Mouse (Mus musculus): ENCODE measurements at regions not wholly inside any gene's neighbourhood (a gene's known extent, or its start where the extent isn't known, plus 50 kb on each side); places are given as distances from the start of the nearest gene placed in this dataset.

DNA sequence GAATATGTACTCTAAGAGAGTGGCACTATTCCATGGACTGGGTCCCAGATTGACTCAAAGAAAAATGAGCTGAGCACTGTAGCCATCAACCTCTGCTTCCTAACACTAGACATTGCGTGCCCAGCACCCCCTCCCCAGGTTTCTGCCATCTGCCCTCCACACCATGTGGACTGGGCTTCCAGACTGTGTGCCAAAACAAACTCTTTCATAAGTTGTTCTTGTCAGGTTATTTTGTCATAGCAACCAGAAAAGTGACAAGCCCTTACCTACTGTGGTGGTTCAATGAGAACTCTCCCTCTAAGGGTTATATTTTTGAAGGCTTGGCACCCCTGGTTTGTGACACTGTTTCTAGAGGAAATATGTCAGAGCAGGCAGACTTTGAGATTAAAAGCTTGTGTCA, 234.3 kb upstream of the Rnaseh2b start:
- WGBS, result 93% methylated on average over 1 of the region's 1 CpGs
- ATAC-seq (replicated peaks; ENCODE audit: low FRiP score), result no peak
- no peak for DNase-seq (ENCODE audit: low spot score)

DNA sequence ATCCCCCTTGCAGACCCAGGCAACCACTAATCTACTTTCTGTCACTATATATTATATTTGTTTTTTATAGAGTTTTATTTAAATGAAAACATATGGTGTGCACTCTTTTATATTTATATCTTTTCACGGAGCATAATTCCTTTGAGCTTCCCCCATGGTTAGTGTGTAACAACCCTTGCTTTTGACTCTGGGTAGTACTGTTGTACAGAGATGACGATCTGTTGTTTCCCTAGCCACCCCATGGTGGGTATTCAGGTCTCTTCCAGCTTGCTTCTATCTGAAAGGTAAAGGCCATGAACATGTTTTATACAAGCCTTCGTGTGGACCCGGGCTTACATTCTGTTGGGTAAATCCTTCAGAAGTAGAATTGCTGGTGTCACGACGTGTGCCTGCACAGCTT, 221.2 kb upstream of the Rnaseh2b start:
- H3K27ac ChIP-seq (ENCODE audit: low read depth, low read length), result no peak overlapping the region
- DNase-seq (ENCODE audit: low spot score) (no peak), ATAC-seq (replicated peaks; ENCODE audit: low FRiP score) (no peak)
- no peak overlapping the region for H3K4me2 ChIP-seq (ENCODE audit: low read depth, low read length, severe bottlenecking)
- H3K9me3 ChIP-seq (ENCODE audit: control insufficient read depth, low read length), result no peaks in the 10 kb centered on the region
- H3K4me1 ChIP-seq (replicated peaks; ENCODE audit: control insufficient read depth, insufficient read depth, low read length), result no peaks in the 10 kb centered on the region
- H3K36me3 ChIP-seq (ENCODE audit: control insufficient read depth, insufficient read depth, low read length), result no peaks in the 10 kb centered on the region
- WGBS, result 92% methylated on average over 6 of the region's 6 CpGs
- H3K4me3 ChIP-seq (ENCODE audit: low read depth, low read length), result no peak overlapping the region
- no peaks in the 10 kb centered on the region for H3K27me3 ChIP-seq (ENCODE audit: control insufficient read depth, insufficient read depth, low read length)
- no peak overlapping the region for H3K9ac ChIP-seq (ENCODE audit: low read length)

More for the DNA sequence above, 234.3 kb upstream of the Rnaseh2b start:
- no peak overlapping the region for H3K4me3 ChIP-seq (ENCODE audit: low read depth, low read length)
- H3K4me1 ChIP-seq (replicated peaks; ENCODE audit: control insufficient read depth, insufficient read depth, low read length), result no peaks in the 10 kb centered on the region
- H3K9ac ChIP-seq (ENCODE audit: low read length), result no peak overlapping the region
- no peaks in the 10 kb centered on the region for H3K27me3 ChIP-seq (ENCODE audit: control insufficient read depth, insufficient read depth, low read length)
- no peak overlapping the region for H3K4me2 ChIP-seq (ENCODE audit: low read depth, low read length, severe bottlenecking)
- no peaks in the 10 kb centered on the region for H3K36me3 ChIP-seq (ENCODE audit: control insufficient read depth, insufficient read depth, low read length)
- H3K27ac ChIP-seq (ENCODE audit: low read depth, low read length), result no peak overlapping the region
- no peaks in the 10 kb centered on the region for H3K9me3 ChIP-seq (ENCODE audit: control insufficient read depth, low read length)

DNA sequence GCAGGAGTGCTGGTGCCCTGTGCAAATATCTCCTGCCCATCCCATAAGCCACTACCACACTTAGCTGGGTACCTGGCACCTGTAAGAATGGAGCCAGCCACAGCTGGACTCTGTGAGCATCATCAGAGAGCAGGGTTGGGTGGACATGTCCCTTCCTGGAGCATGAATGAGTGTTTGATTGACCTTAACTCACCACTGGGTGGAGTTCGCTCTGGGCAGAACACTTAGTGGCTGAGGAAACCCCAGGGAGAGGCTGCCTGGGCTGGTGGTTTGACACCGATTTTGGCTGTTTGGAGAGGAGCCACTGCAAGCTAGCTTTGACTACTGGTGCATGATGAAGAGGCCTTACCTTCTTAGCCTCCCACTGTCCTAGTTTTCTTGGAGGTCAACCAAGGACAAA, 208.3 kb upstream of the Rnaseh2b start:
- no peaks in the 10 kb centered on the region for H3K4me1 ChIP-seq (replicated peaks; ENCODE audit: control insufficient read depth, insufficient read depth, low read length)
- WGBS, result 75% methylated on average over 2 of the region's 2 CpGs
- ATAC-seq (replicated peaks; ENCODE audit: low FRiP score) (no peak), DNase-seq (ENCODE audit: low spot score) (no peak)
- H3K4me3 ChIP-seq (ENCODE audit: low read depth, low read length), result no peak overlapping the region
- no peaks in the 10 kb centered on the region for H3K27me3 ChIP-seq (ENCODE audit: control insufficient read depth, insufficient read depth, low read length)
- H3K27ac ChIP-seq (ENCODE audit: low read depth, low read length), result no peak overlapping the region
- no peak overlapping the region for H3K9ac ChIP-seq (ENCODE audit: low read length)
- H3K9me3 ChIP-seq (ENCODE audit: control insufficient read depth, low read length), result no peaks in the 10 kb centered on the region
- H3K4me2 ChIP-seq (ENCODE audit: low read depth, low read length, severe bottlenecking), result no peak overlapping the region
- H3K36me3 ChIP-seq (ENCODE audit: control insufficient read depth, insufficient read depth, low read length), result no peaks in the 10 kb centered on the region

DNA sequence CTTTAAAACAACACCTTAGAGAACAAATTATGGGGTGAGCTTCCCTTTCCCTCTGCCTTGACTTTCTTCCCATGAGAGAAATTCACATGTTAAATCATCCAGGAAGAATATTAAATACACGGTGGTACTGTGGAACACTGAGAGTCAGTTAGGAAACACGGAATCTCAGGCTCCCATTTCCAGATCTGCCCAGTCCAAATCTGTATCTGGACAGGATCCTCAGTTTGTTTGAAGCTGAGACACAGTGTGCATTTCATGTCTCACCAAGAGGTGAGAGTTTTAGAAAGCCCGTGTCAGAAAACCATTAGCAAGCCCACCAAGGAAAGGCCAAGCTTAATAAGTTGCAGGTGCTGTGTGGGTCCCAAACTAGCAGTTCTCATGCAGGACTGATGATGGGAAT, 204.2 kb upstream of the Rnaseh2b start:
- ATAC-seq (replicated peaks; ENCODE audit: low FRiP score) (no peak), DNase-seq (ENCODE audit: low spot score) (no peak)
- Histone ChIP-seq H3K9ac (ENCODE audit: low read length) (no peak overlapping the region), H3K27ac (ENCODE audit: low read depth, low read length) (no peak overlapping the region), H3K4me2 (ENCODE audit: low read depth, low read length, severe bottlenecking) (no peak overlapping the region), H3K27me3 (ENCODE audit: control insufficient read depth, insufficient read depth, low read length) (no peaks in the 10 kb centered on the region), H3K9me3 (ENCODE audit: control insufficient read depth, low read length) (no peaks in the 10 kb centered on the region), H3K4me3 (ENCODE audit: low read depth, low read length) (no peak overlapping the region), H3K4me1 (replicated peaks; ENCODE audit: control insufficient read depth, insufficient read depth, low read length) (no peaks in the 10 kb centered on the region), H3K36me3 (ENCODE audit: control insufficient read depth, insufficient read depth, low read length) (no peaks in the 10 kb centered on the region)
- WGBS, result 79% methylated on average over 3 of the region's 3 CpGs

DNA sequence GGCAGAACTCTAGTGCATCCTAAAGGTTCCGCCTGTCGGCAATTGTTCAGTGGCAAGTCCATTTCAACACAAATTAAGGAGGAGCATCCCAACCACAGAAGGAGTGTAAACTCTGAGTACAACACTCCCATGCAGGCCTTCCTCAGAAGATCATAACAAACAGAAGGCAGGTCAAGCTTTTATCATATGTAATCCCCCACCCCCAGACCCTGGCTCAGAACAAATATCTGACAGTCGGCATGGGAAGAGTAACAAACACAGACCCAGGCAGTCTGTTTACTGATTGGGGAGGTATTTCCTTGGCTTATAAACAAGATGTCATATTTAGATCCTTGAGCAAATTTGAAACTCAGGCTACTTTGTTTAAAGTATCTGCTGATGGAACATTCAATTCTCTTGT, 174.9 kb upstream of the Rnaseh2b start:
- DNase-seq (ENCODE audit: low spot score) (no peak), ATAC-seq (replicated peaks; ENCODE audit: low FRiP score) (no peak)
- Histone ChIP-seq H3K4me2 (ENCODE audit: low read depth, low read length, severe bottlenecking) (no peak overlapping the region), H3K4me1 (replicated peaks; ENCODE audit: control insufficient read depth, insufficient read depth, low read length) (no peaks in the 10 kb centered on the region), H3K4me3 (ENCODE audit: low read depth, low read length) (no peak overlapping the region), H3K27ac (ENCODE audit: low read depth, low read length) (no peak overlapping the region), H3K27me3 (ENCODE audit: control insufficient read depth, insufficient read depth, low read length) (no peaks in the 10 kb centered on the region), H3K9ac (ENCODE audit: low read length) (no peak overlapping the region), H3K9me3 (ENCODE audit: control insufficient read depth, low read length) (no peaks in the 10 kb centered on the region), H3K36me3 (ENCODE audit: control insufficient read depth, insufficient read depth, low read length) (no peaks in the 10 kb centered on the region)
- 88% methylated on average over 3 of the region's 3 CpGs for WGBS

DNA sequence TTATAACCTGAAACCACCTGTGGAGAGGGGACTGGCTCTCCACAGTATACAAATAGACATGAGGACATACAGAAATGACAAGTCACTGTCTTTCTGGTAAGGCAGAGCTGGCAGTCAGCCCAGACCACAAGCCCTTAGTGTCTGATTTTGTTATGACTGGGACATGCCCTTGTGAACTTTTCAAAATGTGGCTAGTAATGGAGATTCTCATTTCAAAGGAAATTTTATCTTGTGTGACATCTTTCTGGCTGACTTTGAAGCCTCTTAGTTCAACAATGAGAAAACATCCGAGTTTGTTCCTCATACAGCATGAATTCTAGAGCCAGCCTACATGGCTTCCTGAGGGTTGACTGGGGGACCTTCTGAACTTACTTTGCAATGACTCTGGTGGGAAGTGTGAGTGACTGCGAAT, 173.8 kb upstream of the Rnaseh2b start:
- Histone ChIP-seq H3K9ac (ENCODE audit: low read length) (no peak overlapping the region), H3K27me3 (ENCODE audit: control insufficient read depth, insufficient read depth, low read length) (no peaks in the 10 kb centered on the region), H3K9me3 (ENCODE audit: control insufficient read depth, low read length) (no peaks in the 10 kb centered on the region), H3K4me2 (ENCODE audit: low read depth, low read length, severe bottlenecking) (no peak overlapping the region), H3K4me3 (ENCODE audit: low read depth, low read length) (no peak overlapping the region), H3K36me3 (ENCODE audit: control insufficient read depth, insufficient read depth, low read length) (no peaks in the 10 kb centered on the region), H3K27ac (ENCODE audit: low read depth, low read length) (no peak overlapping the region), H3K4me1 (replicated peaks; ENCODE audit: control insufficient read depth, insufficient read depth, low read length) (no peaks in the 10 kb centered on the region)
- DNase-seq (ENCODE audit: low spot score) (no peak), ATAC-seq (replicated peaks; ENCODE audit: low FRiP score) (no peak)
- 62% methylated on average over 2 of the region's 2 CpGs for WGBS

DNA sequence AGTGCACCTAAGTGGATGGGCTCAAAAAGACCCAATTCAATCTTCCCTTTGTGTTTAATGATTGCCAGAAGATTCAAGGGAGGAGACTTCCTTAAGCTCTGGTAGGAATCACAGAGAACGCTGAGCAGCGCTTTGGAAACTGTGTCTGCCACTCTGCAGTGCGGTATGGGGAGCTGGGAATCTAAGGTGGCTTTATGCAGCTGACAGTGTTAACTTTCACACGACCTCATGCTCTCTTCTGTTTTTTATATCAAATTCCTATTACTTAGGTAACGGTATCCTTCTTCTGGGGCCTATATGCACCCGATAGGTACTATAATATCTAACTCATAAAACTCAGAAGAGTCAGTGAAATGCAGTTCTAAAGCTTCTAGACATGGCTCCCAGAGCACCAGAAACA, 163.5 kb upstream of the Rnaseh2b start:
- Histone ChIP-seq H3K27me3 (ENCODE audit: control insufficient read depth, insufficient read depth, low read length) (no peaks in the 10 kb centered on the region), H3K4me3 (ENCODE audit: low read depth, low read length) (no peak overlapping the region), H3K27ac (ENCODE audit: low read depth, low read length) (no peak overlapping the region), H3K36me3 (ENCODE audit: control insufficient read depth, insufficient read depth, low read length) (no peaks in the 10 kb centered on the region), H3K4me1 (replicated peaks; ENCODE audit: control insufficient read depth, insufficient read depth, low read length) (no peaks in the 10 kb centered on the region), H3K9ac (ENCODE audit: low read length) (no peak overlapping the region), H3K9me3 (ENCODE audit: control insufficient read depth, low read length) (no peaks in the 10 kb centered on the region), H3K4me2 (ENCODE audit: low read depth, low read length, severe bottlenecking) (no peak overlapping the region)
- no peak for ATAC-seq (replicated peaks; ENCODE audit: low FRiP score)
- WGBS, result 78% methylated on average over 6 of the region's 6 CpGs
- DNase-seq (ENCODE audit: low spot score), result no peak

DNA sequence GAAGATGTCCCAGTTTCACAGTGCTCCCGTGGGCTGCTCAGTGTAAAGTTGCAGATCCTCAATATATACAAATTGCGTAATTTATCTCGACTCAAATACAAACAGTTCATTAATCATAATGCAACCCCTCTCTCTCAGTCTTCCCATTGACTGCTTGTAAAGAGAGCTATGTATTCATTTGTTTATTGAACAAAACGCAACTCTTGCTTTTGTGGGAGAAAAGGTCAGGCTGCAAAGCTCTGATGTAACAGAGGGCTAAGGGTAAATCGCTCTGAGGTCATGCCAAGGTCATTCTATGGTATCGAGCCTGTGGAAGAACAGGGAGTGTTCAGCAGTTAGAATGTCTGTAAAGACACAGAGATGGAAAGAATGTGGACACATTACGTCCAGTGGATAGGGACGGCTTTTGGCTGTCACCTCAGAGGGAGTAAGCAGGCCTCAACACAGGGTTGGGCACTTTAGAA, 160.0 kb upstream of the Rnaseh2b start:
- DNase-seq (ENCODE audit: low spot score) (no peak), ATAC-seq (replicated peaks; ENCODE audit: low FRiP score) (no peak)
- Histone ChIP-seq H3K9ac (ENCODE audit: low read length) (no peak overlapping the region), H3K9me3 (ENCODE audit: control insufficient read depth, low read length) (peaks cover 4% of the 10 kb centered on the region), H3K4me2 (ENCODE audit: low read depth, low read length, severe bottlenecking) (no peak overlapping the region), H3K27ac (ENCODE audit: low read depth, low read length) (no peak overlapping the region), H3K4me3 (ENCODE audit: low read depth, low read length) (no peak overlapping the region), H3K27me3 (ENCODE audit: control insufficient read depth, insufficient read depth, low read length) (no peaks in the 10 kb centered on the region), H3K4me1 (replicated peaks; ENCODE audit: control insufficient read depth, insufficient read depth, low read length) (no peaks in the 10 kb centered on the region), H3K36me3 (ENCODE audit: control insufficient read depth, insufficient read depth, low read length) (no peaks in the 10 kb centered on the region)
- WGBS, result 82% methylated on average over 8 of the region's 8 CpGs

DNA sequence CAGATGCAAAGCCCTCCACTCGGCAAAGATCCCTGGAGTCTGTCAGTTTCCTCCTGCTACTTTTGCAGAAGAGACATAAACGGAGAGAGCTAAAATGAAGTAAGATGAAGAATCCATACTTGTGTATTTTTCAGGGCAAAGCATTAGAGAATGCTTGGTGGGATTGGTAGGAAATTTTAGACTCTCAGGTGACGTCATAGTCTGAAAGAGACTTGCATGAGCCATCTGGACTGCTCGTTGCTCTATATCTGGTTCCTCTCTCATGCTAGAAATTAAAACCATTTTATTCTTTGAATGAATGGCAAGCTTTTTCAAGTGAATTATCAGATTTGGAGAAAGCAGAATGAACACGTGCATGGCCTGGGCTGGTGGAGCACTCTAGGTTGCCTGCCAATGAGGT, 154.4 kb upstream of the Rnaseh2b start:
- WGBS, result 84% methylated on average over 5 of the region's 5 CpGs
- DNase-seq (ENCODE audit: low spot score) (no peak), ATAC-seq (replicated peaks; ENCODE audit: low FRiP score) (no peak)
- Histone ChIP-seq H3K4me2 (ENCODE audit: low read depth, low read length, severe bottlenecking) (no peak overlapping the region), H3K36me3 (ENCODE audit: control insufficient read depth, insufficient read depth, low read length) (no peaks in the 10 kb centered on the region), H3K4me3 (ENCODE audit: low read depth, low read length) (no peak overlapping the region), H3K4me1 (replicated peaks; ENCODE audit: control insufficient read depth, insufficient read depth, low read length) (no peaks in the 10 kb centered on the region), H3K27ac (ENCODE audit: low read depth, low read length) (no peak overlapping the region), H3K9ac (ENCODE audit: low read length) (no peak overlapping the region), H3K9me3 (ENCODE audit: control insufficient read depth, low read length) (peaks cover 4% of the 10 kb centered on the region), H3K27me3 (ENCODE audit: control insufficient read depth, insufficient read depth, low read length) (no peaks in the 10 kb centered on the region)

Measured in forebrain, embryonic 11.5 days (tissue).